Mouse (Mus musculus): ENCODE measurements around the gene Gm15155.
"Not testable (repeated sequence)": the region's sequence is repeated elsewhere in the genome, so short reads cannot be mapped to it uniquely, and the experiment has no call there.

Gm15155 gene

DNA sequence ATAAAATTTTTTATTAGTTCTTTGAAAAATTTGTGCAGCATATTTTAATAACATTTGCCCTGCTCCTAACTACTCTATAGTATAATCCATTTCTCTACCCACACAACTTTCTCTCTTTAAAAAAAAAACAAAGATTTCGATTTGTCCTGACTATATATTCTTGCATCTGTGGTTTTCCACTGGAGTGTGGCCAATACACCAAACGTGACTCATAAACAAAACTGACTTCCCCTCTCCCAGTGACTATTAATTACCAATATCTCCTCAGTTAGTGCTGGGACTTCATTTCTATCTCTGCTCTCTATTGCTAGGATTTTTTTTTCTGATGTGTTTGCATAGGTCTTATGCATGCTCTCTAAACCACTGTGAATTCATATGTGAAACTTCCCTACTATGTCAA, 531.2 kb downstream of the Gm15155 start:
- DNase-seq = no peak

- no peak for DNase-seq
These were observed 547.0 kb downstream of the Gm15155 start for GRCm38 (mm10) chrX:156171587-156171986.

- not testable (repeated sequence) for DNase-seq
These were observed 679.3 kb downstream of the Gm15155 start for GRCm38 (mm10) chrX:156303806-156304205.
